Mouse (Mus musculus) cerebellum, adult (tissue): ENCODE measurements at regions not wholly inside any gene's neighbourhood (a gene's known extent, or its start where the extent isn't known, plus 50 kb on each side); places are given as distances from the start of the nearest gene placed in this dataset.

Experiments used
- ATAC-seq: cut with Nextera tagmentation; 2 replicates; pipeline ENCODE4 v1.9.2; 2017; ENCODE audit warnings: mild to moderate bottlenecking, moderate library complexity, mixed read lengths; ENCODE audit not compliant: insufficient number of reproducible peaks, low FRiP score, low TSS enrichment

DNA sequence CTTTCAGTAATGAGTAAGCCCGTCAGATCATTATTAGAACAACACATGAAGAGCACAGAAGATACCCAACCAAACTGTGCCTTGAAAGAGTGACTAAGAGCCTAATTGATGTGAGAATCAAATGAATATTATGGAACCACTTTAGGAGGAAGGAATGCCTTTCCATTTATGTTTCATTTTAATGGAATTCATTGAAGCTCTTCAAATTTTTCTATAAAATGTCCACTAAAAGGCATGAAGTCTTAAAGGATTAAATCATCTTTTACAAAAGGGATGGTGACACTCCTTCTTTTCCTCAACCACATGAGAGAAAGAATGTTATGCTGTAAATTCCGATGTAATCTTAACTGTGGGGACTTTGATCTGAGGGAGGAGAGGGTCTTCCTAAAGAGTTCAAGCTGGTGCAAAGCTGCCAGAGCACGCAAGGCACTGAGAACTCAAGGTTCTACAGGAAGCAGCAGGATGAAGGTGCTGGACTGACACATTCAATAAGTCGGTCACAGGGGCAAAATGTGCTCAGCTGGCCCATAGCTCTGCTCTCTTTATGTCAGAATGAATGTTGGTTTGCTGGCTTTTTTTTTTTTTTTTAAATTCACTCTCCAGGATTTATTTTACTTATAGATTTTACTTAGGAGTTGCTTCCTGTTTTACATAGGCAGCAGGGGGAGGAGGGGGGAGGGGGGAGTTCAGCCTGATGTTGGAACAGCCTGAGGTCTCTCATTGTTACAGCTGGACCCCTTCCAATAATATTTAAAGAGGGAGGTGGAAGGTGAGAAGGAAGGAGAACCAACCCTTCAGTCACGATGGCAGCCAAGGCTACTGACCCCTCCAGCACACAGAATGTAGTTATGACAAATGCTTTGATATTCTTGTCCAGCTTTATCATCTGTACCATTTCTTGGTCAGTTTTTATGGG lies 198.8 kb upstream of the Mmadhc start:
- ATAC-seq: no peak

DNA sequence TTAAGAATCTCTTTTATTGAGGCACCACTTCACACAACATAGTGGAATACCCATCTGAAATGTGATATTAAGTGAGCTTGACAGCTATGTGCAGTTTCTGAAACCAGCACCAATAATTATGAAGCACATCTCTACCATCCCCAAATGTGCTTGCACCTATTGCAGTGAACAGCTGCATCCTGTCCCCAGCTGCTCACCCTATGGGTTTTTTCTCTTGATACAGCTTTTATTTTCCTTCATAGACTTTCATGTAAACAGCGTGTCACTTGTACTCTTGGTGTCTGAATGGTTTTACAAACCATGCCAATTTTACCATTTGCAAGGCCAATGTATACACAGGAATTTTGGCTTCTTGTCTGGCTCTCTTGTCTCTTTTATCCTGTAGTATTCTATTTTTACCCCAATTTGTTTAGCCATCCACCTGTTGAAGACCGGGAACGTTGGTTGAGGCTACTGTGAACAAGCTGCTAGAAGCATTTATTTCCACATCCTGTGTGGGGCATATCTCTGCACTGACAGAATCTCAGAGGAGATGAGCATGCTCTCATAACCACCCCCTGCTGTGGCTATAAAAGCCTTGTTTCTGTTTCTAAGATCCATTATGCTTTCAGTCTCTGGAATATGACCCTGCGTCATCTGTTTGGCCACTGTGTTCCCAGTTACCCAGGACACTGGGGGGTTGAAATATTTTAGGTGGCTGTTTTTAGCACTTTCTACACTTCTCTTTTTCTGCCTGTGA lies 197.2 kb upstream of the Mmadhc start:
- no peak for ATAC-seq

- ATAC-seq: no peak
Measured at GRCm38 (mm10) chr2:50463799-50464198, 167.2 kb upstream of the Mmadhc start.

GRCm38 (mm10) chr2:50462378-50462777 lies 165.8 kb upstream of the Mmadhc start:
- ATAC-seq: no peak

- no peak for ATAC-seq
Measured at GRCm38 (mm10) chr2:50456654-50457053, 160.1 kb upstream of the Mmadhc start.

GRCm38 (mm10) chr2:50448117-50448516 lies 151.5 kb upstream of the Mmadhc start:
- ATAC-seq: no peak

DNA sequence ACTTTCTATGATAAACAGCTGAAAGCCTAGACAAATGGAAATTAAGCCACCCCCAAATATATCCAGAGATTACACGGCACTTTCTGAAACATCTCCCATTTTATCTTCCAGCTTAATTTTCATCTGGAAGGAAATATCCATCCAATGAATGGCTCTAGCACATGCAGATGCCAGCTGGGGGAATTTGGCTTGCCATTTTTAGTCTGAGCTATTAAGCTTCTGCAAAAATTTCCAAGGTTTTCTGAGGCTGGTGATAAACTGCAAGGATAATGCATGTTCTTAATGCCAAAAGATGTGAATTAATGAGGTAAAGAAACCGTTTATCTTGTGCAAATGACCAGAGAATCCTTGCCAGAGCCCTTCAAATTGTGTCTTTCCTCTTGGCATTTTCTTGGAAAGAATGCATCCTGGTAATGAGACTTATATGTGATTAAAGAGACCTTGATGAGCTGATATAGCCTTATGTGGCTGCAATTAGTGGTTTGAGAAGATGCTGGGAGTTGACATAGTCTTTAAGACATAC lies 149.4 kb upstream of the Mmadhc start:
- no peak for ATAC-seq

DNA sequence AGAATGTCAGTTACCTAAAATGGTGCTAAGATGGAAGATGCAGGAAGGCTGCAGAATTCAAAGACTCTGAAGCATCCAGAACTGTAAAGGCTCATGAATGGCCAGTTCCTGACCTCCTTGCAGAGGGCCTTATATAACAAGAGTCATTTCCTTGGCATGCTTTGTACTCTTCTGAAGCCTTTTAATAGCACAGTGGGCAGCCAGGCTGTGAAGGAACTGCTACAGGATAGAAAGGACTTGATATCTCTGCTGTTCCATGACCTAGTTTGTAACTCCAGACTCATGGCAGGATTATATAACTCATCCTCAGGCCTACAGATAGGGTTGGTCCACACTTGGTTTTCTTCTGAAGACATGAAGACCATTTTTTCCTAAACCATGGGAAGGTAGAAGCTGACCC lies 143.7 kb upstream of the Mmadhc start:
- ATAC-seq: peak; percentile 57; the same call in 1 of the 2 replicates

DNA sequence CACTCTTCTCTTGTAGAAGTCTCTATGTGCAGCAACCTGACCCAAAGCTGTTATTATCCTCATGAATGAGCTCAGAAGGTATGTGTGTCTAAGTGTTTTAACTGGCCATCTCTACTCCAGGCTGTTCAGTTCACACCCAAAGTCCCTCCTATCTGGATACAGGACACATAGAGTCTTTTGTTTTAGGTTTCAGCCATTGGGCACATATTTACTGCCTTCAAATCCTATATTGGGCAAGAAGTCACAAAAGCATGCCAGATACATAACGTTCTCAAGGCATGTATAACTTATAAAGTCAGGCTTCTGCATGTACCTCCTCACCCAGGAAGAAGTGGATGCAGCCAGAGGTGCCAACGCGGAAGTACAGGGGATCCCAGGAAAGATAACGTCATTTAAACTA lies 136.6 kb upstream of the Mmadhc start:
- no peak for ATAC-seq

DNA sequence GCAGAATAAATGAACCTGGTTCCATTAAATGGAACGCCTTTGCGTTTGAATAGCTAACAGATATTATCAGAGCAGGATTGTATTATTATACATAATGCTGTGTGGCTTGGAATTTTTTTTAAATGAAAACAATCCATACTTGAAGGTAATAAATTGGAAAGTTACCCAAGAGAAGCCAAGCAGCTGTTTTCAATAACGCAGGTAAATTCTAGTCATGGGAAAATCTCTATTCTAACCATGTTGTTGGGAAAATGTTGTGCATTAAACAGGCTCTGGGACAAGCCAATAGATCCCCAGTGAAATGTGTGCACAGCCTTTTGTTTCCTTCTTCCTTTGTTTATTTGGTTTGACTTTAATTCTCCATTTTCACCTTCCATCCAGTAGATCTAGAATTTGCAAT lies 128.6 kb upstream of the Mmadhc start:
- no peak for ATAC-seq

DNA sequence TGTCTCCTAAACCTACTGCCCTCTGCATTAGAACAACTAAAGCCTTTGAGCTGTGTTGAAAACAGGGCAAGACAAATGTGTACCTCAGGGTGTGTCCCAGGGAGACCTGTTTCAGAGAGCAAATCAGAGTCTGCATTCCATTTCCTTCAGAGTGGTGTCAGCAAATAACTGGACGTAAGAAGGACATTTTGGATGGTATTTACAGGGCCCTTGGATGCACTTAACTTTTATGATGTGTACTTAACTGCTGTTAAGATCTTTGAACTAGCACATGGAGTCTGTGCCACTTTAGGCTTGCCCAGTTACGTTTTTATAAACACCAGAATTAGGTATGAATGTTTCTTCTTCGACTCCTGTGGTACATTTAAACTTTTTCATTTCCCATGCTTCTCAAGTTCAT lies 123.0 kb upstream of the Mmadhc start:
- ATAC-seq: no peak

GRCm38 (mm10) chr2:50417643-50418042 lies 121.0 kb upstream of the Mmadhc start:
- ATAC-seq: no peak

- no peak for ATAC-seq
Measured at GRCm38 (mm10) chr2:50417135-50417534, 120.5 kb upstream of the Mmadhc start.

DNA sequence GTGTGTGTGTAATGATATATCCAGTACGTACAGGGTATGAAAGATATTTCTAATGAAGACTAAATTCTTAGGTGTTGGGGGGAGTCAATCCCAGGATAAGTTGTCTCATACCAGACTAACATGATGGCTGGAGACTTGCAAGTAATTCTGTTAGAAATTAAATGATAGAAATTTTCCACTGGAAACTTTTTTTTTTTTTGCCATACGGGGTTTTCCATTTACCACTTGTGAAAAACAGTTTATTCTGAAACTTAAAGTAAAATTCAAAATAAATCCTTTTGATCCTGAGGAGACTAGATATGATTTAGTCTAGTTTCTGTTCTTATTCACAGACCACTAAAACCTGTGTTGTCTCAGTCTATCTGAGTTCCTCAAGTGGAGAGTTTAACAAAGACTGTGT lies 119.5 kb upstream of the Mmadhc start:
- no peak for ATAC-seq

GRCm38 (mm10) chr2:50405932-50406331 lies 109.3 kb upstream of the Mmadhc start:
- no peak for ATAC-seq

DNA sequence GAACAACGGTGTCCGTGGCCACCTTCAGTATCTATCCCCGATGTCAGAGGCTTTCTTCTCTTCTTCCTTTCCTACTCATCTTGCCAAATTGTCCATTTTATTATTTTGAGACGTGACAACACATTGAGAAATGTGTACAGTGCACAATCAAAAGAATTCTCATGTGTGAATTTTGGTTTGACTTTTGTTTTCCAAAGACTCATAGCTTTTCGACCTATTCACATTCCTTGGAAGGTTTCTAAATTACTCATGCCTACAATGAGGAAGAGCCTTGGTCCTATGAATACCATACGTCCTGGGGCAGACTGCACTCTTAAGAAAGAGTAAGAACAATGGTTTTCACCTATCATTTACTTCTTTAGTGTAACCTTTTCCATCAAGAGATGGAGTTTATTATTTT lies 106.5 kb upstream of the Mmadhc start:
- no peak for ATAC-seq

- ATAC-seq: no peak
Measured at GRCm38 (mm10) chr2:50398576-50398975, 102.0 kb upstream of the Mmadhc start.

- ATAC-seq: no peak; the same call in 1 of the 2 replicates
Measured at GRCm38 (mm10) chr2:50377609-50378413, 81.2 kb upstream of the Mmadhc start.

GRCm38 (mm10) chr2:50373626-50374025 lies 77.0 kb upstream of the Mmadhc start:
- ATAC-seq: no peak

DNA sequence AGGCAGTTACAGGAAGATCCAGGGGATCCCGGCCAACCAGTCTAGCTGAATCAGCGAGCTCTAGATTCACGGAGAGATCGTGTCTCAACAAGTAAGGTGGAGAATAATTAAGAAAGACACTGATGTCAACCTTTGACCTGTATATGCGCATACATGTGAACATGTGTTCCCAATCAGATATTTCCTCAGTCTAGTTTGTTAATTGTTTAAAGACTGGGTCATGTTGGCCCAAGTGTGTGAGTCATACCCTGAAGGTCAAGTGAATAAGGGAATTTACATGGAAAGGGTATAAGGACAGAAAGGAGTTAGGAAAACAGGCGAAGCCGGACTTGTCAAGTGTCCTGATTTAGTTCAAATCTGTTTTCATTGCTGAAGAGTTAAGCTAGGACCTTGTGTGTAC lies 76.4 kb upstream of the Mmadhc start:
- no peak for ATAC-seq
